Mouse (Mus musculus) MEL (cell line): ENCODE measurements around the gene Adipor2.

Experiments used
- CHD2 ChIP-seq: IDR thresholded peaks from 2 replicates; pipeline ENCODE4 v1.6.1; 2011; ENCODE audit warnings: low read length, improper control_type of control experiment
- GABPA ChIP-seq: IDR thresholded peaks from 2 replicates; pipeline ENCODE4 v1.6.1; 2012; ENCODE audit warnings: low read depth, mild to moderate bottlenecking, inconsistent platforms, low read length, improper control_type of control experiment, moderate library complexity
- MAZ ChIP-seq: IDR thresholded peaks from 2 replicates; pipeline ENCODE4 v1.6.1; 2012; ENCODE audit warnings: low read depth, mild to moderate bottlenecking, inconsistent platforms, low read length, improper control_type of control experiment
- POLR2A ChIP-seq, 2 experiments: IDR thresholded peaks; 2 replicates each; pipeline ENCODE4 v1.6.1; 2011 to 2012; ENCODE audit warnings: low read length in 2 of 2, mild to moderate bottlenecking in 2 of 2, control low read depth in 1 of 2, improper control_type of control experiment in 1 of 2, low read depth in 1 of 2, moderate library complexity in 1 of 2; ENCODE audit not compliant: control insufficient read depth in 1 of 2, insufficient read depth in 1 of 2, poor library complexity in 1 of 2
- SMC3 ChIP-seq: IDR thresholded peaks from 2 replicates; pipeline ENCODE4 v1.6.1; 2011; ENCODE audit warnings: low read depth, low read length, improper control_type of control experiment
- ZC3H11A ChIP-seq: IDR thresholded peaks from 2 replicates; pipeline ENCODE4 v1.6.1; 2012; ENCODE audit warnings: low read depth, mild to moderate bottlenecking, inconsistent platforms, low read length, improper control_type of control experiment

GRCm38 (mm10) chr6:119318732-119319131, 98.8 kb downstream of the Adipor2 start:
- TF ChIP-seq SMC3 (no peak), CHD2 (no peak), POLR2A (IDR thresholded peaks at IDR 0.05; ENCODE audit: control insufficient read depth in 1 of 2, insufficient read depth in 1 of 2, low read depth in 1 of 2, low read length in 2 of 2, poor library complexity in 1 of 2) (no peak), GABPA (no peak), MAZ (no peak), ZC3H11A (no peak)
